Mouse (Mus musculus): ENCODE results near the gene Kcnd2.
"Not testable (repeated sequence)": the region's sequence is repeated elsewhere in the genome, so short reads cannot be mapped to it uniquely, and the experiment has no call there.

Kcnd2 gene

DNA sequence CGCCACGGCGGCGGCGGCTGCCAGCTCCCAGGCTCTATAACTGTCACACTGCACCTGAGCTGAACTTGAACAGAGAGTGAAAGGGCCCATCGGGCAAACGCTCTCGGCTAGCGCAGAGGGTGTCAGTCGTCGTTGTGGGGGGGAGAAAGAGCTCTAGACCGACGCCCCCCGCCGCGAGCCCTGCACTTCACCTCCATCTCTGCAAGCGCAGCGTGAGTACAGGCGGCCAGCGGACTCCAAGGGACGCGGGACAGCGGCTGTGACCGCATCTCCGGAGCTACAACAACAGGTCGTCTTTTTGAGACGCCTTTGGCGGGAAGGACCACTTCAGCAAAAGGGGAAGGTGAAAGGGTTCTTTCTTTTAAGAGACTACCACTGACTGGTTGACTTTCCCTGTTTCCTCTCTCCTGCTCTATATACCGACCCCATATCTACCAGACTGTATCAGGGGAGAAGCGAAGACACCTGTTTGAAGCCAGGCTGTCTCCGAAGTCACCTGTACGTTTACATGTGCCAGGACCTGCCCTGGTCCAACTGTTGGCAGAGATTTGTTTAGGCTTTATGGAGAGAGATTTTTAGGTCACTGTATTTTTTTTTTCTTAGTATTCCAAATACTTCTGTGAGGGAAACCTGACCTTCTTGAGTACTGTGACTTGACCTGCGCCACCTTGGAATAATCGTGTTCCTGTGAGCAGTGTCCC lies at the start of gene Kcnd2:
Gene Kcnd2, plus strand, starts transcription at position 13 of the 701 bp plus-strand sequence.
- DNase-seq, result peak; percentile 61

DNA sequence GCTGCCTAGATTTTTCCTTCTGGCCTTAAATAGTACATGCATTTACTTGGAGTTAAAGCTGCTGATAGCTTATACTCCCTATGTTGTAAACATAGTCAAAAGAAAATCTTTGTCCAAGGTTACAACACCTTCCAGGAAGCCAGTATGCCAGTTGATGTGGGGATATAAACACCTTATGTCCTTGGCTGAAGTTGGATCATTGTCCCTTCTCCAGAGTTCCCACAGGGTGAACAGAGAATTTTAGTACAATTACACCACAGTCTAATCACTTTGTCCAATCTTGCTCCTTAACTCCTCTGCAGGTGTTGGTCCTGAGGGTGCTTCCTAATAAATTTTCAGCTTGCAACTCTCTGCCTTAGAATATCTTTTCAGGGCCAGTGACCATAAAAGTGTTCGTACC lies 48.7 kb upstream of the Kcnd2 start:
- no peak for DNase-seq

DNA sequence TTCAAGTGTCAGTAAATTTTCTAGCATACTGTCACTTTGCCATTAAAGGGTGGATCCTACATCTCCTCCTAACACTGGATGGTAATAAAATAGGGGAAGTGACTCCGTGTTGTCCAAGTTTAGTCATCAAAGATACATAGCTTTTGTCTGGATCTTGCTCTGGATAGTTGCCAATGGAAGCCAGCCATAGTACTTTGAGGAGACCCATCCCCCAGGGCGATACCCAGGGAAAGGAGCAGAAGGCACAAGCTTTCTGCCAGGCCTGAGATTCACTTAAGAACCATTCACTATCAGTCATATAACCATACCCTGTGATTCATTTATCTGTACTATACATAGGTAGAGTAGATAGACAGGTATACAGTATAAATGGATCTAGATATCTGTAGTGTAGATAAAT lies 20.0 kb upstream of the Kcnd2 start:
- no peak for DNase-seq

GRCm38 (mm10) chr6:21213865-21214672 lies 1.2 kb upstream of the Kcnd2 start:
- peak; percentile 90 for DNase-seq

DNA sequence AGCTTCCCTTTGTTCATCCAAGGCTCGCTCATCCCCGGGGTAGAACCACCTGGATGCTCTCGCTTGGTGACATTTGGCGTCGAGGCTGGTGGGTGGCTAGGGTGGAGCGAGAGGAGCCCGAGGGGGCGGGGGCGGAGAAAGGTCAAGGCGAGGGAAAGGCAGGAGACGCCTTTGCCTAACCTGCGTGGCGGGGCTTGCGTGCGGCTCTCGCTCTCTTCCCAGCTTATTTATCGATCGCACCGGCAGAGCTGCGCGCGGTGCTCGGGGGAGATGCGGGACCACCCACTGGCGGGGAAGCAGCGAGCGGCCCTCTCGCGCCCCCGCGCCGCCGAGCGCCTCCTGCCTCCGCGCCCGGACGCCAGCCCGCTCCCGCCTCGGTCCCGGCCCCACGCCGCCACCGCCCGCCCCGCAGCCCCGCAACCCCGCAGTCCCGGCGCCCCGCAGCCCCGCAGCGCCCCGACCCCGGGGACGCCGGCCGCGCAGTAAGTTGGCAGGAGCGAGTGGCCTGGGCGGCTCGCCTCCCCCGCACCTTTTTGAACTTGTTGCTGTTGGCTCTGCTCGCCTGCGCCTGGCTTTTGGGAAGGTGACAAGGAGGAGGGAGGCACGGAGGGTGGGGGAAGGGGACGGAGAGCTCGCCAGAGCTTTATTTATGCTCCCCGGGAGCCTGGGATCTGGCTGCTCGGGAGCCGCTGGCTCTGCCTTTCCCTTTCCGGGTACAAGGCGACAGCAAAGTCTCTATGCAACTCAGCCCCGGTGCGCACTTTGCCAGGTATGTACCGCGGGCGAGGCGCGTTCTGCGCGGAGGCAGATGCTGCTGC lies 421 bp upstream of the Kcnd2 start:
- DNase-seq, result peak; percentile 57

- DNase-seq, result no peak
Measured at GRCm38 (mm10) chr6:21216206-21217020, 1.1 kb downstream of the Kcnd2 start.

GRCm38 (mm10) chr6:21217156-21217555 lies 1.9 kb downstream of the Kcnd2 start:
- DNase-seq, result no peak

- DNase-seq, result no peak
Measured at GRCm38 (mm10) chr6:21226124-21226523, 10.8 kb downstream of the Kcnd2 start.

DNA sequence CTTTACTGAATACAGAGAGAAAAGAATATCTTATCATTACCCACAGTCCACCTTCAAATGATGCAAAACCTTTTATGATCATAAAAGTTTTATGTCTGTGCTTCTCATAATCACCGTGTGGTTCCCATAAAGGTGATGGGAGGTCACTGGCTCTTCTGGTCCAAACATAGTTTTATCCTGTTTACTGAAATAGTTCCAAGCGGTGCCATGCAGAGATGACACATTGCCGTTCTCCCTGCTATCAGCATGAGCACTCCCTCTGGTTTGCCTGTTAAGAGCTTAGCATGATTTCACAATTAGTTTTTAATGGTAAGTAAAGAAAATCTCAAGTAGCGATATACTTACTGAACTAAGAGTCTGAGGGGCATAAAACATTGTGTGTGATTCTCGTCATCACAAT lies 43.7 kb downstream of the Kcnd2 start:
- no peak for DNase-seq

DNA sequence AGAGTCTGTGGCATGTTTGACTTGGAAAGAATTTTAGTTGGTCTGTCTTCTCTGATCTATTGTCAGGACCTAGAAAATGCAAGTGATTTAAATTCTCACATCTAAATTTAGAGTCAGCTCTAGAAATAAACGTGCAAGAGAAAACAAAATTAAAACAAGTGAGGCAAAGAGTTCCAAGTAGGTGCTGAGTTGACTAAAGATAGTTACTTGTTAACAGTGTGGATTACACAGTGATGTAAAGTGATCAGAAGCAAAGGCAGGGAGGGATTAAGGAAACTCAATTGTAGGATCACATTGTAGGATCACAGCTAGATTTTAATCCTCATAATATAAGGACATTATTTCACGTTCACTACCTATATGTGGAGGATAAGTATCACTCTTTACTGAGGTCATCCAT lies 52.6 kb downstream of the Kcnd2 start:
- DNase-seq, result no peak

DNA sequence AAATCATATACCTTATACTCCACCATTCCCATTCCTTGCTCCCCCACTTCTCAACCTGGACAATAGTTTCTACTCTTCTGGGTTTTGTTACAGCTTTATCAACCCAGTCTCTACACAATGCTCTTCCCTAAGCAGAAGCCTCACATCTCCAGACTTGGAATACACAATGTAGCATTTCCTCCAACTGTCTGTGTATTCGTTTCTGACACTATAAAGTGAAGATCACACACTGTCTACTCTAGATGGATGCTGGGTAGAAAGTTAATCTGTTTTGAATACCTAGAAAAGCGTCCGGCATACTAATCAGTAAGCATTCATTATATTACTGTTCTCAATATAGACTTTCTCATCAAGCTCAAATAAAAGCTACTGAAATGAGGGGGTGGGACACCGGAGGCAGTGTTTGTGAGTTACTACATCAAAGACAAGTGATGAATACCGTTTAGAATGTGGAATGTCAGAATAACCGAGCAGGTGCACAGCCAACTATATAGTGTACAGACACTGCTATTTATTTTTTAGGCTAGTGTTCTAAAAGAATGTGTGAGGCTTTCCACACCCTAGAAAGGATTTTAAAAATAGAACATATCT lies 62.1 kb downstream of the Kcnd2 start:
- no peak for DNase-seq

GRCm38 (mm10) chr6:21304943-21305342 lies 89.6 kb downstream of the Kcnd2 start:
- no peak for DNase-seq

GRCm38 (mm10) chr6:21310159-21310558 lies 94.9 kb downstream of the Kcnd2 start:
- no peak for DNase-seq

DNA sequence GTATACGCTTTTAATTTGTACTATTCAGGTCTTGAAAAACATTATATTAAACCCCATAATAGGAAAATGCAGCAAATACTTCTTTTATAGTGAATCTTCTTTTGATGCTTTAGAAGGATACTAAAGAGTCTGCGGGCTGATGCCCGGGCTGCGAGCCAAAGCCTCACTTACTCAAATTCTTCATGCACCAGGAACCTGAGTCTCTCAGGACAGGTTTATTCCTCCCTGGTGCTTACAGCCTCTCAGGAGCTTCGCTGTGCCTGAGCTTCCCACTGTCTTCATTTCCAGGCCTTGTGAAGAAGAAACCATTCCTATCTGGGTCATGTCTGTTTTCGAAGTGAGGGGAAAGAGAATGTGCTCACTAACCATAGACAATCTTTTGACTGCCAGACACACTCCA lies 106.1 kb downstream of the Kcnd2 start:
- DNase-seq, result no peak

- DNase-seq, result no peak
Measured at GRCm38 (mm10) chr6:21322211-21322610, 106.9 kb downstream of the Kcnd2 start.

- DNase-seq, result peak; percentile 45
Measured at GRCm38 (mm10) chr6:21325251-21325650, 109.9 kb downstream of the Kcnd2 start.

DNA sequence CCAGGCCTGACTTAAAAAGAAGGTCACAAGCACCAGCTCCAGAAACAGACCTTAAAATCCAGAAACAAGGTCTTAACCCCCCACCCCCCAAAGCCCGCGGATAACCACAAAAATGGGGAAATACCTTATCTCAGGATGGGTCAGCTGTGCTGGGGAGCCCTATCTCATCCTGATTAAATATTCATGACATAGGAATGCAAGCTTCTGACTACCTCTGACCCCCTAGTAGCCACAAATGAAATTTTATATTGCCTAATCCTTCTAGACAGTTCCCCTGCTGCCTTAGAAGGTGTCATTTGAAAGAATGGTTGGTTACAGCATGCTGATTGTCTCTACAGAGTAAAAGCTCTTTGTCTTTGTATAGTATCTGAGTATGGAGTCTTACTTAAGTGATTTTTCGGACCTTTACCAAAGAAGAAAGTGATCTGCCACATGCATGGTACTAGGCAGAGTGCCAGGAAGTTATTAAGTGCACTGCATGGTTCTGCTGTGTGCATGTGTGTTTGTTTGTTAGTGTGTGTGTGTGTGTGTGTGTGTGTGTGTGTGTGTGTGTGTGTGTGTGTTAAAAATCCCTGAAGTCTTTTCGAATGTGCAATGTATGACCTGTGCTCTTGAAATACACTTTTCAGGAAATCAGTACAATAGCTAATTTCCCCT lies 111.9 kb downstream of the Kcnd2 start:
- DNase-seq, result no peak

- DNase-seq, result not testable (repeated sequence)
Measured at GRCm38 (mm10) chr6:21385298-21385697, 170.0 kb downstream of the Kcnd2 start.

DNA sequence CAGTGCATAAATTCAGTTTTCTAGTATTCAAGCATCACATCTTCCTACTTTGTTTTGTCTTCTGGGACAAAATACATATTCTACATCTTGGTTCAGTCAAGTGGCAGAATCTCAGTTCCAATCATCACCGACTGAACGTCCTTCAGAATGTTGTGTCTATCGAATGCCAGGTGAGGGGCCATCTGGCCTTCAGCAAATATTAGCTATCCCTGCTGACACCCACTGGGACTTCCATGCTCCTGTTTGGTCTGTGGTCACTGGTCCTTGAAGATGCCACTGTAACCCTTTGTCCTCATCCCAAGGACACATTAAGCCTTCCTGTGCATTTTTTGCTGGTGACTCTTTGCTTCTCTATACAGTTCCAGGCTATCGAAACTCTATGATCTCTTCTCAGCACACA lies 176.5 kb downstream of the Kcnd2 start:
- DNase-seq, result no peak

DNA sequence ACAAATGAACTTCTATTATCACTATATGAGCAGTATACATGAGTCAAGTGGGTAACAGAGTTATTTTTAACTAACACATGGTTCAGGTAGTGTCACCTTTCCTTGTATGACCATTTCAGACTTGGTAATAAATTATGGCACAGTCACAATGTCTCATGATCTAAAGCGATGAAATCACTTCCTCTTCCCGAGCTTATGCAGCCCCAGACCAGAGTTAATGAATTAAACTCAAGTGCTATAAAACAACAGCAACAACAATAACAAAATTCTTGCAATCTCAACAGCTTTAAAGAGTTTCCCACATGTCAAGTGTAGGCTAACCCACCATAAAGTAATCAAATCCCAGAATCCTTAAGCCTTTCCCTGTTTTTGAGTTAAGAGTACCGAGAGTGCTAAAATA lies 198.4 kb downstream of the Kcnd2 start:
- no peak for DNase-seq

GRCm38 (mm10) chr6:21418246-21418645 lies 202.9 kb downstream of the Kcnd2 start:
- no peak for DNase-seq

All from embryo, embryonic 11 days (tissue).